Mouse (Mus musculus) hindbrain, embryonic 10.5 days (tissue): Measurements from ENCODE around the gene Znrf1. TPM values are rescaled to one million over a fixed set of nuclear protein-coding genes. Genes with fewer than 3 reads are reported as not detected.

Experiments used
- DNase-seq: peaks from one replicate; pipeline ENCODE4 v3.0.0-alpha.2; 2017; ENCODE audit warnings: low spot score
- H3K27ac ChIP-seq: fragments of 300-500 bp; sonication (generic); 2 replicates; pipeline ENCODE4 v1.5.1; 2016; ENCODE audit warnings: mild to moderate bottlenecking, moderate library complexity
- H3K27me3 ChIP-seq: fragments of 300-500 bp; sonication (generic); 2 replicates; pipeline ENCODE4 v1.6.1; 2016; ENCODE audit warnings: mild to moderate bottlenecking; ENCODE audit not compliant: poor library complexity, insufficient read depth, severe bottlenecking
- H3K36me3 ChIP-seq: fragments of 300-500 bp; sonication (generic); 2 replicates; pipeline ENCODE4 v1.6.1; 2016; ENCODE audit warnings: mild to moderate bottlenecking, moderate library complexity
- H3K4me1 ChIP-seq: fragments of 300-500 bp; sonication (generic); replicated peaks from 2 replicates; pipeline ENCODE4 v1.6.1; 2016; ENCODE audit warnings: mild to moderate bottlenecking
- H3K4me3 ChIP-seq: fragments of 300-500 bp; sonication (generic); 2 replicates; pipeline ENCODE4 v1.5.1; 2016; ENCODE audit warnings: mild to moderate bottlenecking, moderate library complexity
- H3K9me3 ChIP-seq: fragments of 300-500 bp; sonication (generic); 2 replicates; pipeline ENCODE4 v1.6.1; 2016; ENCODE audit warnings: mild to moderate bottlenecking, moderate library complexity
- WGBS: fragments of 180-500 bp; shearing (Covaris S2); methylation state at CpG from one replicate; pipeline ENCODE4 v1.1.7; 2016; 5-methylcytosine and 5-hydroxymethylcytosine counted together
- polyA plus RNA-seq: library from polyadenylated mRNA; unstranded; fragments of >200 nt; fragmentation: Nextera tagmentation; extraction: Ambion mirVana; gene quantifications from 2 replicates; pipeline ENCODE4 v1.2.1, GENCODE M21; 2016

The Znrf1 gene
- polyA plus RNA-seq, 1 experiment from 2014 or later, result 52.5 TPM

GRCm38 (mm10) chr8:111563687-111564086 lies 27.8 kb downstream of the Znrf1 start:
- WGBS, result 91% methylated on average over 4 of the region's 4 CpGs
- no peak overlapping the region for H3K4me3 ChIP-seq
- H3K4me1 ChIP-seq, result peaks cover 29% of the 10 kb centered on the region
- H3K9me3 ChIP-seq, result no peaks in the 10 kb centered on the region
- no peaks in the 10 kb centered on the region for H3K27me3 ChIP-seq
- H3K36me3 ChIP-seq, result peaks cover 3% of the 10 kb centered on the region
- no peak for DNase-seq
- H3K27ac ChIP-seq, result no peak overlapping the region

- Histone ChIP-seq H3K4me1 (peaks cover 30% of the 10 kb centered on the region), H3K27me3 (no peaks in the 10 kb centered on the region), H3K9me3 (no peaks in the 10 kb centered on the region), H3K36me3 (peaks cover 3% of the 10 kb centered on the region), H3K4me3 (no peak overlapping the region), H3K27ac (no peak overlapping the region)
- WGBS, result 88% methylated on average over 2 of the region's 2 CpGs
- DNase-seq, result no peak
These were observed 28.2 kb downstream of the Znrf1 start for GRCm38 (mm10) chr8:111564093-111564492.

- Histone ChIP-seq H3K4me3 (no peak overlapping the region), H3K4me1 (peaks cover 37% of the 10 kb centered on the region), H3K36me3 (peaks cover 3% of the 10 kb centered on the region), H3K9me3 (no peaks in the 10 kb centered on the region), H3K27ac (no peak overlapping the region), H3K27me3 (no peaks in the 10 kb centered on the region)
- DNase-seq, result no peak
- 42% methylated on average over 5 of the region's 5 CpGs for WGBS
These were observed 29.9 kb downstream of the Znrf1 start for GRCm38 (mm10) chr8:111565784-111566191.

GRCm38 (mm10) chr8:111566326-111566725 lies 30.4 kb downstream of the Znrf1 start:
- 79% methylated on average over 9 of the region's 9 CpGs for WGBS
- DNase-seq, result no peak
- no peaks in the 10 kb centered on the region for H3K27me3 ChIP-seq
- H3K27ac ChIP-seq, result no peak overlapping the region
- H3K4me1 ChIP-seq, result peaks cover 37% of the 10 kb centered on the region
- H3K36me3 ChIP-seq, result peaks cover 3% of the 10 kb centered on the region
- H3K9me3 ChIP-seq, result no peaks in the 10 kb centered on the region
- no peak overlapping the region for H3K4me3 ChIP-seq

- Histone ChIP-seq H3K27ac (0 out of 2 replicates have a peak overlapping the region, but pooled peaks have one; percentile 54), H3K4me3 (no peak overlapping the region), H3K27me3 (no peaks in the 10 kb centered on the region), H3K9me3 (no peaks in the 10 kb centered on the region), H3K36me3 (peaks cover 3% of the 10 kb centered on the region), H3K4me1 (peaks cover 48% of the 10 kb centered on the region)
- WGBS, result 75% methylated on average over 3 of the region's 3 CpGs
- no peak for DNase-seq
These were observed 31.7 kb downstream of the Znrf1 start for GRCm38 (mm10) chr8:111567571-111567970.

- 65% methylated on average over 3 of the region's 3 CpGs for WGBS
- Histone ChIP-seq H3K4me3 (no peak overlapping the region), H3K4me1 (peaks cover 52% of the 10 kb centered on the region), H3K36me3 (peaks cover 3% of the 10 kb centered on the region), H3K9me3 (no peaks in the 10 kb centered on the region), H3K27me3 (no peaks in the 10 kb centered on the region), H3K27ac (peak overlapping the region; percentile 54; the same call in 1 of the 2 replicates)
- DNase-seq, result no peak
These were observed 32.1 kb downstream of the Znrf1 start for GRCm38 (mm10) chr8:111568029-111568428.

GRCm38 (mm10) chr8:111569926-111570325 lies 34.0 kb downstream of the Znrf1 start:
- DNase-seq, result no peak
- H3K4me1 ChIP-seq, result peaks cover 60% of the 10 kb centered on the region

GRCm38 (mm10) chr8:111570432-111570831 lies 34.5 kb downstream of the Znrf1 start:
- WGBS, result 73% methylated on average over 2 of the region's 2 CpGs
- H3K9me3 ChIP-seq, result no peaks in the 10 kb centered on the region
- no peaks in the 10 kb centered on the region for H3K27me3 ChIP-seq
- no peak overlapping the region for H3K27ac ChIP-seq
- H3K4me1 ChIP-seq, result peaks cover 60% of the 10 kb centered on the region
- peaks cover under 1% of the 10 kb centered on the region; the same call in 1 of the 2 replicates for H3K36me3 ChIP-seq
- no peak for DNase-seq
- H3K4me3 ChIP-seq, result no peak overlapping the region

More at GRCm38 (mm10) chr8:111569926-111570325, 34.0 kb downstream of the Znrf1 start:
- H3K4me3 ChIP-seq, result no peak overlapping the region
- H3K27ac ChIP-seq, result no peak overlapping the region
- no peaks in the 10 kb centered on the region for H3K36me3 ChIP-seq
- H3K27me3 ChIP-seq, result no peaks in the 10 kb centered on the region
- 91% methylated on average over 4 of the region's 4 CpGs for WGBS
- no peaks in the 10 kb centered on the region for H3K9me3 ChIP-seq

- Histone ChIP-seq H3K4me1 (peaks cover 50% of the 10 kb centered on the region), H3K27me3 (no peaks in the 10 kb centered on the region), H3K4me3 (no peak overlapping the region), H3K36me3 (peaks cover 10% of the 10 kb centered on the region; the same call in 1 of the 2 replicates), H3K27ac (no peak overlapping the region), H3K9me3 (no peaks in the 10 kb centered on the region)
- 90% methylated on average over 10 of the region's 10 CpGs for WGBS
- no peak for DNase-seq
These were observed 35.8 kb downstream of the Znrf1 start for GRCm38 (mm10) chr8:111571661-111572060.

GRCm38 (mm10) chr8:111572431-111572830 lies 36.5 kb downstream of the Znrf1 start:
- Histone ChIP-seq H3K4me3 (no peak overlapping the region), H3K9me3 (no peaks in the 10 kb centered on the region), H3K4me1 (peaks cover 45% of the 10 kb centered on the region), H3K27ac (no peak overlapping the region; the same call in 1 of the 2 replicates), H3K36me3 (peaks cover 18% of the 10 kb centered on the region; the same call in 1 of the 2 replicates), H3K27me3 (no peaks in the 10 kb centered on the region)
- WGBS, result 85% methylated on average over 2 of the region's 2 CpGs
- no peak for DNase-seq

- H3K4me1 ChIP-seq, result peaks cover 34% of the 10 kb centered on the region
- H3K27me3 ChIP-seq, result no peaks in the 10 kb centered on the region
- peak overlapping the region; percentile 32; the same call in 1 of the 2 replicates for H3K4me3 ChIP-seq
- no peaks in the 10 kb centered on the region for H3K9me3 ChIP-seq
- WGBS, result 23% methylated on average over 8 of the region's 8 CpGs
- DNase-seq, result peak; percentile 16
- peaks cover 22% of the 10 kb centered on the region; the same call in 1 of the 2 replicates for H3K36me3 ChIP-seq
- peak overlapping the region; percentile 64 for H3K27ac ChIP-seq
These were observed 37.7 kb downstream of the Znrf1 start for GRCm38 (mm10) chr8:111573583-111573982.

GRCm38 (mm10) chr8:111574016-111574415 lies 38.1 kb downstream of the Znrf1 start:
- no peak for DNase-seq
- H3K4me1 ChIP-seq, result peaks cover 32% of the 10 kb centered on the region
- H3K4me3 ChIP-seq, result no peak overlapping the region; the same call in 1 of the 2 replicates
- 85% methylated on average over 2 of the region's 2 CpGs for WGBS
- H3K36me3 ChIP-seq, result peaks cover 26% of the 10 kb centered on the region
- H3K27ac ChIP-seq, result peak overlapping the region; percentile 64; the same call in 1 of the 2 replicates
- H3K27me3 ChIP-seq, result no peaks in the 10 kb centered on the region
- H3K9me3 ChIP-seq, result no peaks in the 10 kb centered on the region

GRCm38 (mm10) chr8:111575492-111575891 lies 39.6 kb downstream of the Znrf1 start:
- H3K4me3 ChIP-seq, result no peak overlapping the region
- no peak overlapping the region for H3K27ac ChIP-seq
- WGBS, result 96% methylated on average over 4 of the region's 4 CpGs
- DNase-seq, result no peak
- H3K36me3 ChIP-seq, result peaks cover 30% of the 10 kb centered on the region
- no peaks in the 10 kb centered on the region for H3K9me3 ChIP-seq
- peaks cover 25% of the 10 kb centered on the region for H3K4me1 ChIP-seq
- no peaks in the 10 kb centered on the region for H3K27me3 ChIP-seq

- H3K4me1 ChIP-seq, result peaks cover 25% of the 10 kb centered on the region
- no peak for DNase-seq
- H3K36me3 ChIP-seq, result peaks cover 34% of the 10 kb centered on the region
These were observed 40.6 kb downstream of the Znrf1 start for GRCm38 (mm10) chr8:111576501-111576900.

More at GRCm38 (mm10) chr8:111576501-111576900, 40.6 kb downstream of the Znrf1 start:
- Histone ChIP-seq H3K9me3 (no peaks in the 10 kb centered on the region), H3K4me3 (no peak overlapping the region), H3K27ac (no peak overlapping the region), H3K27me3 (no peaks in the 10 kb centered on the region)
